Mouse (Mus musculus) naive thymus-derived CD4-positive, alpha-beta T cell, adult 5 months (primary cell): ENCODE measurements around the gene Entpd4b. TPM values are rescaled to one million over a fixed set of nuclear protein-coding genes. Genes with fewer than 3 reads are reported as not detected.

Source experiments
- polyA plus RNA-seq: library from polyadenylated mRNA; unstranded; fragments of 100-300 nt; shearing (Covaris generic); gene quantifications from one replicate; pipeline ENCODE4 v1.2.1, GENCODE M21; 2017

The Entpd4b gene
- polyA plus RNA-seq: 28.2 TPM

GRCm38 (mm10) chr14:69555110-69555831 lies at the start of gene Entpd4b:
Gene Entpd4b (plus strand): TSS chr14:69555424.

GRCm38 (mm10) chr14:69512449-69512848 lies 42.8 kb upstream of the Entpd4b start, which contains the start of gene Gm27179:
Gene Gm27179 (minus strand): TSS chr14:69512549.

Other genes starting within 250 kb of the Entpd4b start
- 4.8 TPM for gene Gm16867, start 52.1 kb upstream of the Entpd4b start, polyA plus RNA-seq
- gene Gm27179, start 42.9 kb upstream of the Entpd4b start, polyA plus RNA-seq: not detected